Mouse (Mus musculus) midbrain, embryonic 12.5 days (tissue): ENCODE measurements around the gene Prdm5. TPM values are rescaled to one million over a fixed set of nuclear protein-coding genes. Genes with fewer than 3 reads are reported as not detected.

ENCODE experiments used
- ATAC-seq: fragments of 200-750 bp; cut with Nextera tagmentation; 2 replicates; pipeline ENCODE4 v1.8.0; 2017; ENCODE audit warnings: low read depth, moderate TSS enrichment, moderate library complexity; ENCODE audit not compliant: low FRiP score
- H3K27ac ChIP-seq: fragments of 300-500 bp; sonication (generic); replicated peaks from 2 replicates; pipeline ENCODE4 v1.5.1; 2016; ENCODE audit warnings: mild to moderate bottlenecking
- H3K27me3 ChIP-seq: fragments of 300-500 bp; sonication (generic); 2 replicates; pipeline ENCODE4 v1.6.1; 2016; ENCODE audit warnings: mild to moderate bottlenecking
- H3K36me3 ChIP-seq: fragments of 300-500 bp; sonication (generic); 2 replicates; pipeline ENCODE4 v1.6.1; 2016
- H3K4me1 ChIP-seq: fragments of 300-500 bp; sonication (generic); 2 replicates; pipeline ENCODE4 v1.6.1; 2016
- H3K4me2 ChIP-seq: fragments of 300-500 bp; sonication (generic); replicated peaks from 2 replicates; pipeline ENCODE4 v1.6.1; 2016; ENCODE audit warnings: mild to moderate bottlenecking, moderate library complexity
- H3K4me3 ChIP-seq: fragments of 300-500 bp; sonication (generic); 2 replicates; pipeline ENCODE4 v1.5.1; 2016; ENCODE audit warnings: mild to moderate bottlenecking
- H3K9ac ChIP-seq: fragments of 300-500 bp; sonication (generic); replicated peaks from 2 replicates; pipeline ENCODE4 v1.6.1; 2016; ENCODE audit warnings: mild to moderate bottlenecking, moderate library complexity
- H3K9me3 ChIP-seq: fragments of 300-500 bp; sonication (generic); 2 replicates; pipeline ENCODE4 v1.6.1; 2016; ENCODE audit warnings: mild to moderate bottlenecking
- WGBS: fragments of 180-500 bp; shearing (Covaris S2); methylation state at CpG from one replicate; pipeline ENCODE4 v1.1.7; 2016; 5-methylcytosine and 5-hydroxymethylcytosine counted together
- polyA plus RNA-seq: library from polyadenylated mRNA; unstranded; fragments of >200 nt; fragmentation: Nextera tagmentation; extraction: Ambion mirVana; gene quantifications from 2 replicates; pipeline ENCODE4 v1.2.1, GENCODE M21; 2016

Prdm5 gene
- polyA plus RNA-seq, 1 experiment from 2014 or later: 15.5 TPM

GRCm38 (mm10) chr6:65878300-65878699 lies 99.5 kb downstream of the Prdm5 start:
- Histone ChIP-seq H3K27ac (no peak overlapping the region), H3K4me3 (no peak overlapping the region), H3K4me2 (no peak overlapping the region), H3K36me3 (no peaks in the 10 kb centered on the region), H3K9ac (no peak overlapping the region), H3K4me1 (no peaks in the 10 kb centered on the region), H3K27me3 (no peaks in the 10 kb centered on the region), H3K9me3 (no peaks in the 10 kb centered on the region)
- 91% methylated on average over 1 of the region's 1 CpGs for whole genome bisulfite sequencing
- no peak for ATAC-seq

GRCm38 (mm10) chr6:65888835-65889234 lies 110.0 kb downstream of the Prdm5 start:
- Histone ChIP-seq H3K4me3 (no peak overlapping the region), H3K4me2 (no peak overlapping the region), H3K4me1 (no peaks in the 10 kb centered on the region), H3K27me3 (no peaks in the 10 kb centered on the region), H3K36me3 (peaks cover 7% of the 10 kb centered on the region), H3K9me3 (no peaks in the 10 kb centered on the region), H3K27ac (no peak overlapping the region), H3K9ac (no peak overlapping the region)
- ATAC-seq: no peak
- WGBS: 95% methylated on average over 1 of the region's 1 CpGs

DNA sequence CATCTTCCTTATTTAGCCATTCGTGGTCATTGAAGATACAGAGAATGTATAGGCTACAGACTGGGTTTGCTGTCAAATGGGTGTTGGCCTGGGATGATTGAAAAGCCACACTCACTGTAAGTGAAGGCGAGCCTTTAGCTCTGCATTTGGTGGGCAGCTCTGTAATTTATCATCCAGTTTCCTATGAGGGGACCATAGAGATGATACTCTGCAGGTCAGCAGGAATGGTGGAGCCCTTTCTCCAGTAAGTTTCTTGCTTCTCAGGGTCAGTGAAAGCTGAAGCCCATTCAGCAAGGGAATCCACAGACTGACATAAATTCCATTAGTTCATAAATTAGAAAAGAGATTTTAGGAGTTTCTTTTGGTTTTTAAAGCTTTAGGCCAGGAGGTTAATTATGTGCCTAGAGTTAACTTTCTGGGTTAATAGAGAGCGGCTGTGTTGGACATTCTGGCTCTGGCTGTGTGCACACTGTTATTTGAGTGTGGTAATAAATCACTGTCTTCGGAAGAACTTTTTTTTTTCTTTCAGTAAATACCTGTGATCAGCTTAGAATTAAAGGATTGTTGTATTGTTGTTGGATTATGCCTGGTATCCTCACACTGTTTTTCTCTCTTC lies 113.4 kb downstream of the Prdm5 start:
- Histone ChIP-seq H3K4me1 (no peaks in the 10 kb centered on the region), H3K4me3 (no peak overlapping the region), H3K9ac (no peak overlapping the region), H3K36me3 (peaks cover 3% of the 10 kb centered on the region), H3K9me3 (no peaks in the 10 kb centered on the region), H3K4me2 (no peak overlapping the region), H3K27ac (no peak overlapping the region), H3K27me3 (no peaks in the 10 kb centered on the region)
- WGBS: 79% methylated on average over 4 of the region's 4 CpGs
- no peak for ATAC-seq

DNA sequence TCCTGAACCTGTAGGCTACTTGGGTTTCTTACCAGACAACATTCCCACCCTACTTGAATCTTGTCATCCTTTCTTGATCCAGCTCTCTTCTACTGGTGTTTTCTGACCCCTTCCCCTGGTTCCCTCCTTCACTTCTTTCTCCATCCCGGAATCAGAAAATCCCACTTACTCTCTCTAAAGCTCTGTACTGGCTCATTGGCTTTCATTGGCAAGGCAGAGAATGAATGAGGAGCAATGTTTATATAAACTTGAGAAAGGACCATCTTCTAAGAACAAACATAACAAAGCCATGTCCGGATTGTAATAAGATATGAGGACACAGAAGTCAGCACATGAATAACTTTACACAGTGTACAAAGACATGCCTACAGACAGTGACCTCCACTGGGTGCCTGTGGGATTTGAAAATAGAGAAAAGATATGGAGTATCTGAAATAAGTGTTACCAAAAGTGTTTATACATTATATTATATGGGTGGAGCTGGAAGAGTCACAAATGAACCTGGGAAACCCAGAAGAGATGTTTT lies 127.9 kb downstream of the Prdm5 start:
- WGBS: 92% methylated on average over 2 of the region's 2 CpGs
- H3K9me3 ChIP-seq: no peaks in the 10 kb centered on the region
- no peak for ATAC-seq
- H3K36me3 ChIP-seq: no peaks in the 10 kb centered on the region
- H3K4me3 ChIP-seq: no peak overlapping the region
- H3K4me1 ChIP-seq: no peaks in the 10 kb centered on the region
- H3K27me3 ChIP-seq: no peaks in the 10 kb centered on the region
- H3K9ac ChIP-seq: no peak overlapping the region
- no peak overlapping the region for H3K4me2 ChIP-seq
- no peak overlapping the region for H3K27ac ChIP-seq

DNA sequence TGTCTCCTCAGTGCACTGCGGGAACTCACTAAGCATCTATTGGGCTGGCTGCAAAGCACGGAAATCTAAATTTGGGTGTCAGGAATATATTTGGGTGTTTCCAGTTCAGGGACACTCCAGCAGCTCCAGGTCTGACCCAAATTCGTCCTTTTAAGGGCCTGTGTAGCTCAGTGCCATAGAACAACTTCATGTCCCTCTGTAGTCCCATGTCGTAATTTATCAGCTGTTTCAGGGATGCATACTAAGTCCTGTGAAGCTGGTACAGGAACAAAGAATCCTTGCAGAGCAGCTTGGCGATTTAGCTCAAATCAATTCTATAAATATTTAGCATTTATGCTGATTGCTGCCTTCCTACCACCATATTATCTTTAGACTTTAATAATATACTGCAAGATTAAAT lies 136.6 kb downstream of the Prdm5 start:
- Histone ChIP-seq H3K9me3 (no peaks in the 10 kb centered on the region), H3K4me3 (no peak overlapping the region), H3K9ac (no peak overlapping the region), H3K27me3 (no peaks in the 10 kb centered on the region), H3K4me1 (no peaks in the 10 kb centered on the region), H3K36me3 (no peaks in the 10 kb centered on the region), H3K27ac (no peak overlapping the region), H3K4me2 (no peak overlapping the region)
- no peak for ATAC-seq
- 82% methylated on average over 5 of the region's 5 CpGs for WGBS

DNA sequence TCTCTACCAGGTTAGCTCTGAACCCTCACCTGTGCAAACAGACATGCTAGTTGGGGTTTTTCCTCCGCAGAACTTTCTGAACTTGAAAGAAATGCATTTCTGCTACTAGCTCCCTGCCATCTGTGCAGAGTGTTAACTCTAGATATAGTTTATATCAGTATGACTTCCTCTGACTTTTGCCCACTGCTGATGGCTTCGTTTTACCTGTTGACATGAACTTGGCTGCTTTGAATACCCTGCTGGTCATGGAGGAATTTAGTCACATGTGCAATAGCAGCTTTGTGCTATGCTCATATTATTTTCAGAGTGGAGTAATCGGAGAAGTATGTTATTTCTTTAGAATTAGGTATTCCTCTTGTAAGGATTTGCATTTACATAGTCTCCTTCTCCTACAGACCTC lies 142.9 kb downstream of the Prdm5 start:
- Histone ChIP-seq H3K4me2 (no peak overlapping the region), H3K36me3 (no peaks in the 10 kb centered on the region), H3K4me1 (no peaks in the 10 kb centered on the region), H3K27me3 (no peaks in the 10 kb centered on the region), H3K27ac (no peak overlapping the region), H3K9ac (no peak overlapping the region), H3K4me3 (no peak overlapping the region), H3K9me3 (no peaks in the 10 kb centered on the region)
- 92% methylated on average over 3 of the region's 3 CpGs for WGBS
- no peak for ATAC-seq

GRCm38 (mm10) chr6:65923501-65924084 lies 144.8 kb downstream of the Prdm5 start:
- ATAC-seq: no peak
- Histone ChIP-seq H3K4me1 (no peaks in the 10 kb centered on the region), H3K27ac (no peak overlapping the region), H3K4me3 (no peak overlapping the region), H3K36me3 (no peaks in the 10 kb centered on the region), H3K4me2 (no peak overlapping the region), H3K9me3 (no peaks in the 10 kb centered on the region), H3K27me3 (no peaks in the 10 kb centered on the region), H3K9ac (no peak overlapping the region)
- WGBS: 85% methylated on average over 4 of the region's 4 CpGs

DNA sequence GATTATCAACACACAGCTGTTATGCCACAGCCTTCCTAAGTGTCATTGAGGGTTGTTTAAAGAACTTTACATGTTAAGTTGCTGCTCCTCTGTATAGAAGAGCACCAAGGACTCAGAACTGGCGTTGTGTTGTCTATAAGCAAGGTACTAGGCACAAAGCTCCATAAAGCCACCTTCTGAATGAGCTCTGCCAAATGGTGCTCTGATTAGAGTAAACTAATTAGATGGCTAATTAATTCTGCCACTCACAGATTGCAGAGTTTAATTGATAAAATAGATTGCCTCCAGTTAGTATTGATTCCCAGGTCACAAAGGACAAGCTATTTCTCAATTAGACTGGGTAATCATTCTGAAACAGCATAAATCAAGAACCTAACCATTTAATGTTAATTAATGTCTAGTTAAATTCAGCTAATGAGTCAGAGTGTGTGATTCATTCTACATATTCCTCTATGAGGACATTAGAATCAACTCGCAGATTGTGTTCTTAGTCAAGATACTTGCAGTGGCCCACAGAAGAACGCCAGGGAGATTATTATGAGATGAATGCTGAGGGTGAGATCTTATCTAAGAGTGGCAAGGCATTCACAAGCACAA lies 147.0 kb downstream of the Prdm5 start:
- ATAC-seq: no peak
- 85% methylated on average over 3 of the region's 3 CpGs for WGBS
- no peaks in the 10 kb centered on the region for H3K36me3 ChIP-seq
- no peak overlapping the region for H3K27ac ChIP-seq
- H3K4me3 ChIP-seq: no peak overlapping the region
- no peak overlapping the region for H3K9ac ChIP-seq
- no peaks in the 10 kb centered on the region for H3K27me3 ChIP-seq
- H3K4me1 ChIP-seq: no peaks in the 10 kb centered on the region
- H3K9me3 ChIP-seq: no peaks in the 10 kb centered on the region
- H3K4me2 ChIP-seq: no peak overlapping the region

- Histone ChIP-seq H3K4me2 (no peak overlapping the region), H3K27me3 (no peaks in the 10 kb centered on the region), H3K4me1 (peaks cover 8% of the 10 kb centered on the region), H3K9ac (no peak overlapping the region), H3K9me3 (no peaks in the 10 kb centered on the region), H3K4me3 (no peak overlapping the region), H3K36me3 (no peaks in the 10 kb centered on the region), H3K27ac (no peak overlapping the region)
- WGBS: 92% methylated on average over 1 of the region's 1 CpGs
- no peak for ATAC-seq
Observed at GRCm38 (mm10) chr6:65930523-65930922, 151.7 kb downstream of the Prdm5 start.

GRCm38 (mm10) chr6:65932776-65933175 lies 154.0 kb downstream of the Prdm5 start:
- Histone ChIP-seq H3K4me3 (no peak overlapping the region), H3K4me2 (no peak overlapping the region), H3K9ac (no peak overlapping the region), H3K4me1 (peaks cover 8% of the 10 kb centered on the region), H3K36me3 (no peaks in the 10 kb centered on the region), H3K27ac (no peak overlapping the region), H3K27me3 (no peaks in the 10 kb centered on the region), H3K9me3 (no peaks in the 10 kb centered on the region)
- 21% methylated on average over 1 of the region's 1 CpGs for WGBS
- ATAC-seq: peak; percentile 64; the same call in 1 of the 2 replicates

DNA sequence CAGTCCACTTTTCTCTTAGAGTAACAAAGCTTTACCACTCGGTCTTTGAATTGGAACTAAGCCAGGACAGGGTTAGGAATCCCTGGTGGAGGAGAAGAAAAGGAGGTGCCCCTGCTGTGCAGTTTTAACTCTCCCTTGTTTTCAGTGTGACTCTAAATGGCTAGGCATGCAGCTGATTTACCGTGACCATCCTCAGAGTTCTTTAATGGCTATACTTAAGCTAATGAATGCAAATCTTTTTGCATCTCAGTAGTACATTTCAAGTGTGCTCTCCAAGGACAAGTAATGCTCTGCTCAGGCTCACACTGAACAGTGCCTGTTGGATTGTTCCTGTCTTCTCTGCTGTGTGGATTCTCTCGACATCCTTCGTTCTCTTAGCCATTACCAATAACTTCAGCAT lies 154.4 kb downstream of the Prdm5 start:
- Histone ChIP-seq H3K9ac (no peak overlapping the region), H3K27ac (no peak overlapping the region), H3K4me1 (peaks cover 8% of the 10 kb centered on the region), H3K4me2 (no peak overlapping the region), H3K27me3 (no peaks in the 10 kb centered on the region), H3K9me3 (no peaks in the 10 kb centered on the region), H3K36me3 (no peaks in the 10 kb centered on the region), H3K4me3 (no peak overlapping the region)
- peak; percentile 93 for ATAC-seq
- 12% methylated on average over 4 of the region's 4 CpGs for WGBS

- no peak for ATAC-seq
- Histone ChIP-seq H3K9me3 (no peaks in the 10 kb centered on the region), H3K4me2 (no peak overlapping the region), H3K9ac (no peak overlapping the region), H3K4me1 (peaks cover 8% of the 10 kb centered on the region), H3K27ac (no peak overlapping the region), H3K27me3 (no peaks in the 10 kb centered on the region), H3K36me3 (no peaks in the 10 kb centered on the region), H3K4me3 (no peak overlapping the region)
- WGBS: 91% methylated on average over 7 of the region's 7 CpGs
Observed at GRCm38 (mm10) chr6:65935566-65936281, 156.9 kb downstream of the Prdm5 start.
